Mouse (Mus musculus) megakaryocyte, embryonic 14.5 days (primary cell): ENCODE data around the gene Dars.

Experiments used
- FLI1 ChIP-seq: IDR thresholded peaks from 2 replicates; pipeline ENCODE4 v1.6.1; 2012; ENCODE audit warnings: low read length, inconsistent platforms, mixed read lengths
- GATA1 ChIP-seq: IDR thresholded peaks from 3 replicates; pipeline ENCODE4 v1.6.1; 2012; ENCODE audit warnings: mixed read lengths, low read length, inconsistent platforms, borderline replicate concordance

- TF ChIP-seq GATA1 = no peak
- no peak for TF ChIP-seq FLI1
Observed at GRCm38 (mm10) chr1:128328218-128328617, 89.0 kb downstream of the Dars start, which contains the start of gene Lct.
